Mouse (Mus musculus) cerebellum, adult 11 months (tissue): ENCODE data around the gene Exoc3l2.

Source experiments
- DNase-seq: peaks from one replicate; pipeline ENCODE4 v3.0.0; 2022

Exoc3l2 gene

DNA sequence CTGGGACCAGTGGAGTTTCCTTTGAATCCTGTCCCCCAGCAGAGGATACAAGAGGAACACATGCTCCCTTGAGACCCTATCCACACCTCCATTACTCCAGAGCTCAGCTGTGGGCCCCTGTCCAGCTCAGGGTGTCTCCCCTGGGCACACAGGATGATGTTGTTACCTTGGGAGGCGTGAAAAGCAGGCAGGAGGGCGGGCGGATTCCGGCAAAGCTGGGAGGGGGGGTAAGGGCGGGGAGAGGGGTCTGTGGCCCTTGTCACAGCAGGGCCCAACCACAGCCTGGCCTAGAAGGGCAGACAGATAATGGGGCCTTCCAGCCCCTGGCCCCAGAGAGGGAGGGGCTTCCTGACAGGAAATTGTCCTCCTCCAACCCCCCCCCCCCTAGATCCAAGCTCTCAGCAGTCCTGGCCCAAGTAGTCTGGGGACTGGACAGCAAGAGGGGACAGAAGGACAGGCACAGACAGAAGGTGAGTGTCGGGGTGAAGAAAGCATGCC, at the start of gene Exoc3l2:
Gene Exoc3l2, plus strand, starts transcription at position 448 of the 498 bp plus-strand sequence.
- DNase-seq: no peak

DNA sequence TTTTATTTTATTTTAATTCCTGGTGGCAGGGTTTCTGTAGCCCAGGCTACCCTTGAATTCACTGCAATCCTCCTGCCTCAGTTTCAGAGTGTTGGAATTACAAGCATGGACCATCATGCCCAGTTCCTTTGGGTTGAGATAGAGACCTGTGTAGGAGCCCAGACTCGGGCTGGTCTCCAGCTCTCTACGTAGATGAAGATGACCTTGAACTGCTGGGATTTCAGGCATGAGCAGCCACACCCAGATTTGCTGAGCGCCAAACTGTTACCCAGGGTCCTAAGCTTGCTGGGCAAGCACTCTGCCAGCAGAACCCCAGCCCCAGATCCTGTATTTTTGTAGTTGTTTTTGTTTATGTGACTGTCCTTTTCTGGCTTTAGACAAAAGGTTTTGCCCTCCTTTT, 49.6 kb upstream of the Exoc3l2 start:
- no peak for DNase-seq

GRCm38 (mm10) chr7:19416590-19416989, 46.5 kb upstream of the Exoc3l2 start:
- no peak for DNase-seq

DNA sequence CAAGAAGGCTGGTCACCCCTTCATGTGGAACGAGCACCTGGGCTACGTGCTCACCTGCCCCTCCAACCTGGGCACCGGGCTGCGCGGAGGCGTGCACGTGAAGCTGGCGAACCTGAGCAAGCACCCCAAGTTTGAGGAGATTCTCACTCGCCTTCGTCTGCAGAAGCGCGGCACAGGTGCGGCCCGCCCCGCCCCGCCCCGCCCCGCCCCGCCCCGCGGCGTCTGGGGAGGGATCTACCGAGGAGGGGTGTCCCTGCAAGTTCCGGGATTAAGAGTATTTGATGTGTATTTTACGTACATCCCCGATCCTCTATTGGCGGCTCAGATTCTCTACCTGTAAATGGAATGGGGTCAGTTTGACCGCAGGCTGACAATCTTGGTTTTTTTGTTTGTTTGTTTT, 43.0 kb upstream of the Exoc3l2 start:
- no peak for DNase-seq

DNA sequence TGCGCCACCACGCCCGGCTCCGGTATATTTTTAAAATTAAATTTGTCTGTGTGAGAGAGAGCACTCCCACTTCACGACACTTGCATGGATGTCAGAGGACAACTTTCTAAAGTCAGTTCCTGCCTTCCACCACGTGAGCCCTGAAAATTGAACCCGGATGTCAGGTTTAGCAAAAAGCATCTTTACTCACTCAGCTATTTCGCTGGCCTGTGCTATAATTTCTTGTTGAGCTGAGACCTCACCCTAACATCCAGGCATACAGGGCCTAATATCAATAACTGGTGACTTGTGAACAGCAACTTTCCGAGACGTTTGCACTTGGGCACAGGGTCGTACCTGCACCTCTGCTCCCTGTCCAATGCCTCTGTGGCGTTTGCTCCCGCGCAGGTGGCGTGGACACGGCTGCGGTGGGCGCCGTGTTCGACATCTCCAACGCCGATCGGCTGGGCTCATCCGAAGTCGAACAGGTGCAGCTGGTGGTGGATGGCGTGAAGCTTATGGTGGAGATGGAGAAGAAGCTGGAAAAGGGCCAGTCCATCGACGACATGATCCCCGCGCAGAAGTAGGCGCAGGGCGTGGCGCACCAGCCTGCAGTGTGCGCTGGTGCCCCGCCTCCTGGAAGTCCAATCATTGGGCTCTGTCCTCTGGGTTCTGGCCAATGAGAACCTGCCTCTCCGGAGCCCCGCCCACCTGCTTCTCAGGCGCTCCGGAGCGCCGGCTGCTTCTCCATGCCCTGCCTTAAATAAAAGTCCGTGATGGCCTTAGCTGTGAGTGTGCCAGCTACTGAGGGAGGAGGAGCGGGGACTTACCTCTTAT, 42.1 kb upstream of the Exoc3l2 start:
- peak; percentile 83 for DNase-seq

GRCm38 (mm10) chr7:19423083-19423482, 40.0 kb upstream of the Exoc3l2 start:
- no peak for DNase-seq

DNA sequence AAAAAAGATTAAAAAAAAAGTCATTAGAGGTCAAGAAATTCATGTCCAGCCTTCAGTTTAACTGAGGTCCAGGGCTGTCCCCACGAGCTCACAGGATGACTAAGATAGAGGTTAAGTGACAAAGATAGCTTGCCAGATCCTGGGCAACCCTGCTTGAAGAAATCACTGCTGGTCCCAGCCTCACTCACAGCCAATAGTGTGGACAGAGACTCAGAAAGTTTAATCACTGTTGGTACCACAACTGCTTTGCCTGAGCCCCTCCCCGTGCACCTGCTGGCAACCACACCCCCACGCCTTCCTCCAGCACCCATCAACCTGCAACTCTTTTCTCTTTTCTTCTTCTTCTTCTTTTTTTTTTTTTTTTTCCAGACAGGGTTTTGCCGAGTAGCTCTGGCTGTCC, 39.1 kb upstream of the Exoc3l2 start:
- DNase-seq: no peak

GRCm38 (mm10) chr7:19426349-19426748, 36.8 kb upstream of the Exoc3l2 start:
- no peak for DNase-seq

- DNase-seq: no peak
Observed at GRCm38 (mm10) chr7:19426888-19427287, 36.2 kb upstream of the Exoc3l2 start.

- no peak for DNase-seq
Observed at GRCm38 (mm10) chr7:19427999-19428650, 35.0 kb upstream of the Exoc3l2 start.

DNA sequence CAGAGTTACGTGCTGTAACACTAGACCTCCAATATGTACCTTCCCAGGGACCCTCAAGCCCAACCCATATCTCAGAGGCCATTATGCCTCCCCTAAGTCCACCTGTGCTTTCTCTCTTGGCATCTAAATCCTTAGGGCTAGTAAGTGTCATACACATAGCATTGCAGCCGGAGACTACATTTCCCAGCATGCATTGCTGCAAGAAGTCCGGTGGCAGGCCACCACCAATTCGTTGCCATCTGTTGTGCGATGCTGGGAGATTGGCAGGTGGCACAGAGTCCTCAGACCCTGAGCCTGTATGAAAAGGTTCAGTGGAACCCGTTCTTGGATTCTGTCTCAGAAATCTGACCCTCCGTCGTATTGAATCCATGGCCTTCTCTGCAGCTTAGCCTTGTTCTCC, 33.4 kb upstream of the Exoc3l2 start:
- peak; percentile 41 for DNase-seq

- no peak for DNase-seq
Observed at GRCm38 (mm10) chr7:19430402-19430801, 32.7 kb upstream of the Exoc3l2 start.

GRCm38 (mm10) chr7:19432475-19432874, 30.7 kb upstream of the Exoc3l2 start:
- DNase-seq: no peak

GRCm38 (mm10) chr7:19436276-19436675, 26.9 kb upstream of the Exoc3l2 start:
- no peak for DNase-seq

- DNase-seq: no peak
Observed at GRCm38 (mm10) chr7:19437048-19437447, 26.1 kb upstream of the Exoc3l2 start.

GRCm38 (mm10) chr7:19441448-19442091, 21.6 kb upstream of the Exoc3l2 start:
- DNase-seq: no peak

DNA sequence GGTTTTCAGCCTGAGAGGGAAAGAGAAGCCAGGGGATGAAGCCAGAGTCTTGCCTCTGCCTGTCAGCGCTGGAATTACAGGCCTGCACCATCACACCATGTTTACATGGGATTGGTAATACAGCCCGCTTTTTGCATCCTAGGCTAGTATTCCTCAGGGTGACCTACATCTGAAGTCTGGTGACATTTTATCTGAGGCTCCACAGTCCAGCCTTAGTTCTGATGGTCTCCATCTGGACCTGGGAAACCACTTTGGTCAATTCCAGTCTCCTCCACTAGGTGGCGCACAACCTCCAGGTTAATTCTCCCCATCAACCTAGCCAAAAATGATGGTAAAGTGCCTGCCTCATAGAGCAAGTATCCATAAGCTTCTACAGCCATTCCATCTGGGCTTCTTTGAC, 19.8 kb upstream of the Exoc3l2 start:
- DNase-seq: peak; percentile 82

- no peak for DNase-seq
Observed at GRCm38 (mm10) chr7:19444801-19445200, 18.3 kb upstream of the Exoc3l2 start.

- DNase-seq: peak; percentile 44
Observed at GRCm38 (mm10) chr7:19447689-19448088, 15.4 kb upstream of the Exoc3l2 start.

GRCm38 (mm10) chr7:19449165-19449564, 14.0 kb upstream of the Exoc3l2 start:
- DNase-seq: no peak

GRCm38 (mm10) chr7:19455186-19455585, 7.9 kb upstream of the Exoc3l2 start:
- no peak for DNase-seq

DNA sequence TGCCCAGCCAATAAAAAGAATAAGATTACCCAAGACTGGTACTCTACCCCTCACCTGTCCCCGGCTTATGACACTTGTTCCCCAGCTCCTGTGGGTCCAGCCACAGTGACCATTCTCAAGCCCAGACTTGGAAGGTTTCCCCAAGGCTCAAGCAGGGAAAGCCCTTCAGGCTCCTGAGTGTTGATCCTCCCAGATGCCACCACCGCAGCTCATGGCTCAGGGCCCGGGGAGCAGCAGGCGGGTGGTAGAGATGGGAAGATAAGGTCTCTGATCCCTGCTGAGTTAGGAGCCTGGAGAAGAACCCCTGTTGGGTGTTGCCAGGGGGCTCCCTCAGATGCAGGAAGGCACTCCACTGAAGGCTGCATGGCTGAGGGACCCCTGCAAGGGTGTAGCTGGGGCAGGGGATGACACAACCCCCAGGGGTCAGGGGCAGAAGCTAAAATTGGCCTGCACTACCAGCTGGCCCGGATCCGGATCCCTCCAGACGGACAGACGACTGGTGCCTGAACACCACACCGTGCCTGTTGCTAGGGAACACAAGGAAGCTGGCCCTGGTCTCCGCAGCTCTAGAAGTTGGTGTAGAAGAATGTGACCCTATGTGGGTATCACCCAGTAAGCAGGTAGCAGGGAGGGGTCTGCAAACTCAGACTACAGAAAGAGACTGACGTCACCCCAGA, 7.2 kb upstream of the Exoc3l2 start:
- DNase-seq: no peak

DNA sequence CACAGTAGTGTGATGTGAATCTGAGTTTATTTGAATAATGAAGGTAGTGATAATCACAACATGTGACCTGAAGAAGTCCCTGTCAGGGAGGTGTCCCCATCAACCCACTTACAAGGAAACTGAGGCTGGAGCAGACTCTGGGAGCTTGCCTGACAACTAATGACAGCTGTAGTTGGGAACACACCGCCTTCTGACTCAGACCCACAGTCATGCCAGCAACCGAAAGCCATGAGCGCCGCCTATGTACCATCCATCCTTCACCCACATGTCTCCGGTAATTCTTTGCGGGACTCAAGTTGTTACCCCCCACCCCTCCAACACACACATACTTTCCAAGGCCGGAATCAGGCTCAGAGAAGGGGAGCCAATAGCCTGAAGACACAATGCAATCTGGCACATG, 6.5 kb upstream of the Exoc3l2 start:
- no peak for DNase-seq
